Mouse (Mus musculus) c-Kit-positive CD71-positive TER-119-negative erythroid progenitor cells, embryonic 14.5 days (primary cell): ENCODE data around the gene Mip.
A peak's percentile ranks its signal among the peaks of the same experiment; 100 is the strongest.
"Not testable (repeated sequence)": the region's sequence is repeated elsewhere in the genome, so short reads cannot be mapped to it uniquely, and the experiment has no call there.

Experiments used
- DNase-seq: peaks from one replicate; pipeline ENCODE4 v3.0.0-alpha.2; 2013; ENCODE audit warnings: low read depth

The Mip gene

GRCm38 (mm10) chr10:128225538-128225937 is at the start of gene Mip:
Mip (plus strand) TSS chr10:128225838.
- no peak for DNase-seq

DNA sequence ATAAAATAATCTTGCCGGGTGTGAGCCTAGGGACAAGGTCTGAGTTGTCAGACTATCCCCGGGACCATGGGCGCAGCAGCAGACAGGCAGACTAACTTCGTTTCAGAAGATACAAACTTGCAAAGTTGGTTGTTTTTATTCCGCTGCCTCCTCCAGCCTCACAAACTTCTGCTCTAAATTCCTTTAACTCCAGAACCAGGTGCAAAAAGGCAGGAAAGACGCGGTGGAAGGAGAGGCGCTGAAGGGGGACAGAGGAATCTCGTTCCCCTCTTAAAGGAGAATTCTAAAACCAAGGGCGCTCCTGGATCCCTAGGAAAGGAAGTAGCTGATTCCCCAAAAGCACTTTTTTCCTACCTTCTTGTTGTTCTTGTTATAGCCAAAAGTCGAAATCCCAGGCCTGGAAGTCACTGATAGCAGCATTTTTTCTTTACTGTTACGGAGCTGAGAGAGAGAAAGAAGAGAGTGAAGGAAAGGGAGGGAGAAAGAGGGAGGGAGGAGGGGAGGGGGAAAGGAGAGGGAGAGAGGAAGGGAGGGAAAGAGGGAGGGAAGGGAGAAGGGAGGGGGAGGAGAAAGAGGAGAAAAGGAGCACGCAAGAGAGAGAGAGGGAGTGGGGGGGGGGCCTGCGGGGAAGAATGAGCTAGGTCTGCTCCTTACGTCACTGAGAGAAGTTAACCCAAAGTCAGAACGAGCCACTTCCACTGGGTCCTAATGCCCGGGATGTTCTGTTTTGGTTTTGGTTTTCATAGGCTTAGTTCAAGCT is 49.5 kb upstream of the Mip start:
- DNase-seq: peak; percentile 71

DNA sequence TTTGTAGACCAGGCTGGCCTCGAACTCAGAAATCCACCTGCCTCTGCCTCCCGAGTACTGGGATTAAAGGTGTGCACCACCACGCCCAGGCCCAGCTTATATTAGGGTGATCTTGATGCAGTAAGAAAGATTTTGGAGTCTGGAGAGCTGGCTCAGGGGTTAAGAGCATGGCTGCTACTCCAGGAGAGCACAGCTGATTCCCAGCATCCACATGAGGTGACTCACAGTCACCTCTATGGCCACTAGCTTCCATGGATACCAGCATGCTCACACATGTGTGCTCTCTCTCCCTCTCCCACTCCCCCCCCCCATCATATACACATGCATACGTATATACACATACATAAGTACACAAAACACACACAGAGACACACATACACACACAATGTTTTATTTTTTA is 48.3 kb upstream of the Mip start:
- no peak for DNase-seq

DNA sequence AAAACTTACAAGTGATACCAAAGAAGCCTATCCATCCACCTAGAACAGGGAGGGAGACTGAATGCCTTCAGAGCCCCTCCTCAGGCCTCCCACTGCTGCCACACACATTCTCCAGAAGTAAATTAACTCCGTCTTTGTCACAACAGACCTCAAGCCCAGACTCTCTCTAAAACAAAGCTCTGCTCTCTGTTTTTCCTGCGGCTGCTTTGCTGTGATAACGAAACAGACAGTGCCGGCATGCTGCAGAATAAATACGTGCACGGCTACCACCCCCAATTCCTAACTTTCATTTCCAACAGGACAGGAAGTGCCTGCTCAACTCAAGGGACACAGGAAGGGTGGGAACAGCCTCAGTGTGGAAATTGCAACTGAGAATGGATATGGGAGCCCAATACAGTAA is 45.6 kb upstream of the Mip start, which contains the start of gene Rbms2:
Rbms2 (minus strand) TSS at position 309 of the 400 bp plus-strand sequence.
- DNase-seq: no peak

DNA sequence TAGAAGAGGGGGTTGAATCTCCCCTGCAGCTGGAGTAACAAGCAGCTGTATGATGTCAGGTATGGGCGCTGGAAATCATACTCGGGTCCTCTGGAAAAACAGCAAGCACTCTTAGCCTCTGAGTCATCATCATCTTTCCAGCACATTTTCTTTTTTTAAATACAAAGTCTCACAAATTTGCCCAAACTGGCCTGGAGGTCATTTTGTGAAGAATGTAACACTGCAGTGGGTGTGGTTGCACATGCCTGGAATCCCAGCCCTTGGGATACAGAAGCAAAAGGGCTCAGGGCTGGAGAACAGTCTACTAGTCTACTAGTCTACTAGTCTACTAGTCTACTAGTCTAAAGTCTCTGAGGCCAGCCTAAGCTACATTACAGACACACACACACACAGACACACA is 41.3 kb upstream of the Mip start:
- no peak for DNase-seq

DNA sequence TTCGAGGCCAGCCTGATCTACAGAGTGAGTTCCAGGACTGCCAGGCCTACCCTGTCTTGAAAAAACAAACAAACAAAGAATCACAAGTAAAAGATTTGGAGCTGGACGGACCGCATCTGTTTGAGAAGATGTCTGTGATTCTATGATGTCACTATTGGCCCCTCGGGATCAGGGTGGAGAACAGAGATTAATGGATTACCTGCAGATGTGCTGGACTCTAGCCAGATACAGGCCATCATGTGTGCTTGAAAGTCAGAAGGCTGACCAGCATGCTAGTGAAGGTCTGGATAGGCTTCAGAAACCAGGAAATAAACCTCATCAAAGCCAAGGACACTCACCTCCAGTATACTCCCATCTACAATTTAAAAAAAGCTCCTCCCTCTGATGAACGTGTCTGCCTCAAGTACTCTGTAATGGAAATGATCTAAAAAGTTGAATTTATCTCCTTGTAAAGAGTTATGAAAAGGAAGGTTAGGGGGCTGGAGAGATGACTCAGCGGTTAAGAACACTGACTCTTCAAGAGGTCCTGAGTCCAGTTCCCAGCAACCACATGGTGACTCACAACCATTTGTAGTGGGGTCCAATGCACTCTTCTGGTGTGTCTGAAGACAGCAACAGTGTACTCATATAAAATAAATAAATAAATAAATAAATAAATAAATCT is 40.2 kb upstream of the Mip start:
- DNase-seq: no peak

DNA sequence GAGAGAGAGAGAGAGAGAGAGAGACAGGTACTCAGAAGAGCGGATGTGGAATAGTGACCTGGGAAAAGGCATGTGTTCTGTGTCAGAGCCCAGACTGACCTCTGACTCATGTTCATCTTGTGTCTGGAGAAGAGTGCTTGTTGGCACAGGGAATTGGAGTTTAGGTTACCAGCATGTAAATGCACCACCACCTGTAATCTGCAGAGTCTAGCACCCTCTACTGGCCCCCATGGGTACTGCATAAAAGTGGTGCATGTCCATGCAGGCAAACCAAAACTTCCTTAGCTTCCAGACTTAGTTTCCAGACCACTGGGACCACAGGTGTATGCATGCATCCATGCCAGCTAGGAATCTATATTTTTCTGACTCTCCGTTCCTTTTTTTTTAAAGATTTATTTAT is 39.7 kb upstream of the Mip start:
- DNase-seq: peak; percentile 90

- DNase-seq: peak; percentile 66
These were observed 38.4 kb upstream of the Mip start for GRCm38 (mm10) chr10:128187181-128187605.

GRCm38 (mm10) chr10:128188242-128188877 is 37.3 kb upstream of the Mip start:
- peak; percentile 79 for DNase-seq

- no peak for DNase-seq
These were observed 34.2 kb upstream of the Mip start for GRCm38 (mm10) chr10:128191472-128191871.

- not testable (repeated sequence) for DNase-seq
These were observed 33.4 kb upstream of the Mip start for GRCm38 (mm10) chr10:128192030-128192766.

DNA sequence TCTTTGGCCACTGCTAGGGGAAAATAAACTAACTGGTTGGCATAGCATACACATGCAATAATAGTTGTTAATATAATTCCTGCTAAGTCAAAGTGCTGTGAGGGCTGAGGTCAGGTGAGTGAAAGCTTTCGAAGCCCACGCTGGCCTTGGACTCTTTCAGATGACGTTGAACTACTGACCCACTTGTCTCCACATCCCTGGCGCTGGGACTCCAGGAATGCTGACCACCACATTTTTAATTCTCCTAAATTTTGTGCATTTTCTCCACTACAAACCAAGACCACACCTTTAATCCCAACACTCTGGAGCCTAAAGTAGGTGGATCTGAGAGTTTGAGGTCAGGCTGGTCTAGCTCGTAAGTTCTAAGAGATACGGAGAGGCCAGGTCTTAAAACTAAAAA is 32.5 kb upstream of the Mip start:
- DNase-seq: no peak

DNA sequence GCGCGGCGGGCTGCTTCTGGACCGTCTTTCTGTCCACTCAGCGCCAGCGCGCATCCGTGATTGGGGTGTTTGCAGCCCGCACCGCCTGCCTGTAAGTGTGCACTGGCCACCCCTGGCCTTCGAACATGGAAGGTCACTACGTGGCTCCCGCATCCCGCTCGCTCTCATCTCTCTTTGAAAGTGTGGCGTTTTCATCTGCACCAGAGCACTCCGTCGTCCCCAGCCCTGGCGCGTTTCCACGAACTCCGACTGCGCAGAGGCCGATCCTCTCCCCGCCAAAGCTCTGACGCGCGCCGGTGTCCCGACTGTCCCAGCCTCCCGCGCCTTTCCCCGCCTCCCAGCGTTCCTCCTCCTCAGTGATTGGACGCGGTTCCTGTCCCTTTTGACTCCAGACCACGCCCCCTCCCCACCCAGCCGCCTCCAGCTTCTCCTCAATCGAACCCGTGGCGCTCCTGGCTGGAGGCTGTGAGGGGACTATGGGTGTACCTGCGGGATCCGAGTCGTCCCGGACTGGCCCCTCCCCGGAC is 31.6 kb upstream of the Mip start, which contains the start of gene Gls2:
Gls2 (plus strand) TSS at position 434 of the 527 bp plus-strand sequence.
- peak; percentile 98 for DNase-seq

DNA sequence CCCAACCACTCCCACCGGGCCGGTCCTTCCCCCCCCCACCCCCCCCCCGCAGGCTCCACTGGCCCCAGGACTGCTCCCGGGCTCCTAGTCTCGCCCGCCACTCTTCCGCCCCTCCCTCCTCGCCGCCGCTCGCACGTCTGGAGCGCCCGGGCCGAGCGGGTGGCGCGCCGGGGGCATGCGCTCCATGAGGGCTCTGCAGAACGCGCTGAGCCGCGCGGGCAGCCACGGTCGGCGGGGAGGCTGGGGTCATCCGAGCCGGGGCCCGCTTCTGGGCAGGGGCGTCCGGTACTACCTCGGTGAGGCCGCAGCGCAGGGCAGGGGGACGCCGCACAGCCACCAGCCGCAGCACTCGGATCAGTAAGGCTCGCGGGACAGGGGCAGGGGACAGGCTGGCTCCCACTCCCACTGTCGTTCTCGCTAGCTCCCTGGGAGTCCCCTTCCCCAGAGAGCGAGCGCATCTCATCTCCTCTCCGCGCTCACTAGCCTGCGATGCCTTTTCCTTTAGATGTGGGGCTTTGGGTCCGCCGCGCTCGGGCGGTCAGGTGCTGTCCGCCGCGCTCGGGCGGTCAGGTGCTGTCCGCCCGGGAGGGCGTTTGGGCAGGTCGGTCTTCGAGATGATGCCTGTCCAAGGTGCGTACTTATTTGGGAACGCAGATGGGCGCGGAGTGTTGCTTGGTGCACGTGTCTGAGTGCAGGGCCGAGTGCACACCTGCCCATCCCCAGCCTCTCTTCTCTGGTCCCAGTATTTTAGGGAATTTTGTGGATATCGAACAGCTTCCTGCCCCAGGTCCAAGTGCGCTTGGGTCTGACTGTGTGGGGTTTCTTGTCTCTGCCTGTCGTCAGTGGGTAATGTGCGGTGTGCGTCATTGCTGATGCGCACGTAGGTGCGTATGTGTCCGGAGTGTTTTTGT is 30.8 kb upstream of the Mip start:
- DNase-seq: peak; percentile 44

DNA sequence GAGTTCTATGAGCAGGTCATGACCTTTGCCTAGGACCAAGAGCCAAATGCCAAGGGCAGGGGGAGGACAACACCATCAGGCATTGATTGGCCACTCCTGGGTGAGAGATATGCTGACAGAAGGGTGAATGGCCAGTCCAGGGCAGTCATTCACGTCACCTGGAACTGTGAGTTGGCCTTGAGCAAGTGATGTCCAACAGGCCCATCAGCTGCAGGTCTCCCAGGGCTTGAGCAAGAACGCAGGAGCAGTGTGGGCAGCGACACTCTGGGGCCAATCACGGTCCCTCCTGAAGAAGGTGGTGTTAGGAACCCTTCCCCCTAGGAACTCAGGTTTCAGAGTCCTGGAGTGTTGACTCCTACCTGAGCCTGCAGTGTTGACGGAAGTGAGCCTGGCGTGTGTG is 23.8 kb upstream of the Mip start:
- no peak for DNase-seq

GRCm38 (mm10) chr10:128204941-128205340 is 20.7 kb upstream of the Mip start:
- DNase-seq: no peak

GRCm38 (mm10) chr10:128208326-128208725 is 17.3 kb upstream of the Mip start:
- DNase-seq: no peak

DNA sequence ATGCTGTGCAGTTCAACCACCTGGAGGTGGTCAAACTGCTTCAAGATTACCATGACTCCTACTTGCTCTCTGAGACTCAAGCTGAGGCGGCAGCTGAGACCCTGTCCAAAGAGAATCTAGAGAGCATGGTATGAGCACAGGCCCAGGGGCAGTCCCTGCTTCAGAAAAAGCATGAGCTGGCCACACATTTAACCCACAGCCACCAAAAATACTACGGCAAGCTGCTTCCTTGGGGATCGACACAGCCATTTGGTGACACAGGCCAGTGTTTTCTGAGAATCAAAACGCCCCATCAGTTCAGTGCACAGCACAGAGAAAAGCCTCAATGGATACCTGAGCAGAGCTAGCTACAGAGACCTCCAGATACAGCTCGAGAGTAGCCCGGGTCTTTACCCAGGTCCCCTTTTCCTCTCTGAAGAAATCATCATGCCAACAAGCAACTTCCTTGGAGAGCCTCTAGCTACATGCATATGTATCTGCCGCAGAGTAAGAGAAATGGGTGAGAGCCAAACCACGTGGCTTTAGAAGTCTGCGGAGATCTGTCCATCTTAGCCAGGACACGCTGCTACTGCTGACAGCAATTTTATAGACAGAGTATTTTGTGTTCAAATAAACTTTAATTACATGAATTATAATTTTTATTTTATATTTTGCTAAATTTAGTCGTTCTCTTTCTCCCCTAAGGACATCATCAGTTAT is 16.2 kb upstream of the Mip start:
- no peak for DNase-seq

DNA sequence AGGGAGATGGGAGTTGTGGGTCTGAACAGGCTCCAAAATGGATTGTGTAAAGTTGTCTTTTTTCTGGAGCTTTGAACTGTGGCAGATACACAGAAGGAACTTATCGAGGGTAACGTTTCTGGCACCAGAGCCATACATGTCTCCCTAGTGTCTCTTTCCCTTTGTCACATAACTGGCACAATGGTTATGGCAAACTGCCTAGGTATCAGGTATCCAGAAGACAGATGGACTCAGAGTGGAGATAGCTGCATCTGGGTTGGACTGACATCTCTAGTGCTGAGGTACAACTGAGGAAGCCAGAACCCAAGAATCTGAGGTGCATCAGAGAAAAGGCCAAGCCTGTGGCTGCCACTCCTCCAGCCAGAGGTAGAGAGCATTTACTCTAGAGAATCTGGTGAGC is 15.5 kb upstream of the Mip start:
- DNase-seq: no peak

DNA sequence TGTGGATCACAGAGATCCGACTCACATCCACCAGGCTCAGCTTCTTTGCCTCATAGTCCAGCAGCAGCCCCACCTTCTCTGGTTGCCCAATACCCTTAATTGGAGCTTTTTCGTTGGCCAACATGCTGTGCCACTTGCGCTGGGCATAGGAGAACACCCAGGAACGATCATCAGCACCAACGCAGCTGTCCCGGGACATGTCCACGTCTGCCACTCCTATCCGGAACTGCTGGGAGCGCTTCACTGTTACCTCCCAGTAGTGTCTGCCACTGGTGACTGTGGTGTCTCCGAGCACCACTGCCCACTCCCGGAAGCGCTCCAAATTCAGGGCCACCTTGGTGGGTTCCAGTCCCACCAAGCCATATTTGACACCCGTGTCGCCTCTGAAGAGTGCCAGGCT is 14.7 kb upstream of the Mip start:
- DNase-seq: no peak
